Mouse (Mus musculus) erythroblast, embryonic 14.5 days (primary cell): Measurements from ENCODE around the gene Tmppe. TPM values are rescaled to one million over a fixed set of nuclear protein-coding genes. Genes with fewer than 3 reads are reported as not detected.

Source experiments
- H3K27me3 ChIP-seq: 2 replicates; pipeline ENCODE4 v1.6.1; 2012; ENCODE audit warnings: inconsistent platforms; ENCODE audit not compliant: control insufficient read depth
- H3K36me3 ChIP-seq: 2 replicates; pipeline ENCODE4 v1.6.1; 2012; ENCODE audit warnings: mild to moderate bottlenecking, inconsistent platforms; ENCODE audit not compliant: control insufficient read depth
- H3K4me1 ChIP-seq: 2 replicates; pipeline ENCODE4 v1.6.1; 2012; ENCODE audit warnings: inconsistent platforms; ENCODE audit not compliant: control insufficient read depth
- H3K4me3 ChIP-seq: replicated peaks from 2 replicates; pipeline ENCODE3; 2012; ENCODE audit warnings: moderate library complexity, mild to moderate bottlenecking, inconsistent platforms
- H3K9me3 ChIP-seq: 2 replicates; pipeline ENCODE4 v1.6.1; 2012; ENCODE audit warnings: low read length, inconsistent platforms, mixed read lengths; ENCODE audit not compliant: control insufficient read depth
- GATA1 ChIP-seq: IDR thresholded peaks from 2 replicates; pipeline ENCODE4 v1.6.1; 2012; ENCODE audit warnings: low read length, inconsistent platforms, mixed read lengths
- TAL1 ChIP-seq: IDR thresholded peaks from 3 replicates; pipeline ENCODE4 v1.6.1; 2012; ENCODE audit warnings: low read length, inconsistent platforms, mixed read lengths
- polyA plus RNA-seq: library from polyadenylated mRNA; stranded (reverse); fragments of >175 nt; gene quantifications from 2 replicates; pipeline ENCODE4 v1.2.3, GENCODE M21; 2012

Gene Tmppe
- polyA plus RNA-seq, 1 experiment: 0.02 TPM

DNA sequence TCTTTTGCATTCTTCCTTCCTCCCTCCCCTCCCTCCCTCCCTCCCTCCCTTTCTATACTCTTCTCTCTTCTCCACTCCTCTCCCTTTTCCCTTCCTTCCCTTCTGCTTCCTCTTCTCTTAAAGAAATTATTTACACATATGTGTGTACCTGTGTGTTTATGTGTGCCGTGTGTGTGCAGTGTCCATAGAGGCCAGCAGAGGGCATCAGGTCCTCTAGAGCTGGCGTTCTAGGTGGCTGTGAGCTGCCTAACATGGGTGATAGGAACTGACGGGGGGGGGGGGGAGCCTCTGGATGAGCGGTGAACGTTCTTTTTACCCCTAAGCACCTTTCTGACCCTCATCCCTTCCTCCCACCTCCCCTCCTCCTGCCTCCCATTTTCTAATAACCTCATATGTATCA lies 10.4 kb downstream of the Tmppe start:
- H3K36me3 ChIP-seq: peaks cover 42% of the 10 kb centered on the region

DNA sequence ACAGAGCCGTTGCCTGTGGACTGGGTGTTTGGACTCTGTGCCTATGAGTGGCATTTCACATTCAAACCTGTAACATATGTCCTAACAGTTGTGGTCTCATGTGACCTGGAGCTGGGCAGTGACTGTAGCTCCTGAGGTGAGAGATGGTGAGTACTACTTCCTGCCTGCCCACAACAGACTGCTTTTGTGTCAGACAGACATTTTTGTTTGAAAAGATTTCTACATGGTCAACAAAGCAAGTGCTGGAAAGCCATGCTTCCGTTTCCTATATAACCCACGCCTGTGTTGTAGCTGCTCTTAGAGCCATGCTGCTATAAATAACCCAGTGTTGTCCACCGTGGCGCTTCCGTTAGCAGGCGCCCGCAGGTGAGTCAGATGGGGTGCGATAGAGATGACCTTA lies 11.5 kb downstream of the Tmppe start:
- no peak for TF ChIP-seq TAL1
- TF ChIP-seq GATA1: no peak
- H3K4me1 ChIP-seq: peaks cover 2% of the 10 kb centered on the region; the same call in 1 of the 2 replicates
- H3K9me3 ChIP-seq: peaks cover 51% of the 10 kb centered on the region
- no peak overlapping the region for H3K4me3 ChIP-seq
- H3K36me3 ChIP-seq: peaks cover 34% of the 10 kb centered on the region
- no peaks in the 10 kb centered on the region for H3K27me3 ChIP-seq

More for the DNA sequence above, 10.4 kb downstream of the Tmppe start:
- Histone ChIP-seq H3K27me3 (no peaks in the 10 kb centered on the region), H3K9me3 (peaks cover 41% of the 10 kb centered on the region), H3K4me3 (no peak overlapping the region), H3K4me1 (peaks cover 2% of the 10 kb centered on the region; the same call in 1 of the 2 replicates)
- TF ChIP-seq TAL1 (no peak), GATA1 (no peak)

DNA sequence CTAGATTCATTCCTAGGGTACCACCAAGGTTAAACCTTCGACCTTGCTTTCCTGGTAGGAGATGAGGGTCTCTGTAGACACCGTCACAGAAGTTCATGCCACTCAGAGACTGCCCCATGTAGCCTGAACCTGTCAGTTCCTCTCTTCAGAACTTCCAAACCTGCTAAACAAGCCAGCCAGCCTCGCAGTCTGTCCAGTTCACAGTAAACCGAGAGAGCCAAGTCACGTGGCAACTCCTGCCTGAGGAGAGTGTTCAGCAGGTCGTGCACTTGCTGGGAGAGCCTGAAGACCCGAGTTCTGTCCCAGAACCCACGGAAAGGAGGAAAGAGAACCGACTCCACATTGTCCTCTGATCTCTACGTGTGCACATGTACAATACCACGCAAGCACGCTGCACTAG lies 13.0 kb downstream of the Tmppe start:
- TF ChIP-seq GATA1: no peak
- TF ChIP-seq TAL1: no peak
- Histone ChIP-seq H3K36me3 (peaks cover 26% of the 10 kb centered on the region), H3K9me3 (peaks cover 51% of the 10 kb centered on the region), H3K27me3 (no peaks in the 10 kb centered on the region), H3K4me1 (peaks cover 2% of the 10 kb centered on the region; the same call in 1 of the 2 replicates), H3K4me3 (no peak overlapping the region)

DNA sequence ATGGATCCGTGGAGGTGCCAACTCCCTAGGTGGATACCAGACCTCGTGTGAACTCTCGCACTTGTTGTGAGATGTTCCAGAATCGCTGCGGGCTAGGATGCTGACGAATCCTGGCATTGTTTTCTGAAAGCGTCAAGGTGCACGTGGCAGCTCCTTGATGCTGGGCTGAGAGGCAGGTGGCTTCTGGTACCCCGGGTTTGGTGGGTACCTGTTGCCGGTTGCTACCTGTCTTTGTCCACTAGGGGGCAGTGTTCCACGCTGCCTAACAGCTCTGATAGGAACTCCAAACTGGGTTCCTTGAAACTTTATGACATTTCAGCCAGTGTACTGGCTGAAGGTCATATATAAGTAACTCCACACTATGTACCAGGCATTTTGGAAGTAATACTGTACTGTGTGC lies 14.8 kb downstream of the Tmppe start:
- peaks cover 13% of the 10 kb centered on the region for H3K36me3 ChIP-seq
- TF ChIP-seq GATA1 (no peak), TAL1 (no peak)
- H3K9me3 ChIP-seq: peaks cover 44% of the 10 kb centered on the region
- H3K4me3 ChIP-seq: no peak overlapping the region
- peaks cover 2% of the 10 kb centered on the region; the same call in 1 of the 2 replicates for H3K4me1 ChIP-seq
- H3K27me3 ChIP-seq: no peaks in the 10 kb centered on the region

DNA sequence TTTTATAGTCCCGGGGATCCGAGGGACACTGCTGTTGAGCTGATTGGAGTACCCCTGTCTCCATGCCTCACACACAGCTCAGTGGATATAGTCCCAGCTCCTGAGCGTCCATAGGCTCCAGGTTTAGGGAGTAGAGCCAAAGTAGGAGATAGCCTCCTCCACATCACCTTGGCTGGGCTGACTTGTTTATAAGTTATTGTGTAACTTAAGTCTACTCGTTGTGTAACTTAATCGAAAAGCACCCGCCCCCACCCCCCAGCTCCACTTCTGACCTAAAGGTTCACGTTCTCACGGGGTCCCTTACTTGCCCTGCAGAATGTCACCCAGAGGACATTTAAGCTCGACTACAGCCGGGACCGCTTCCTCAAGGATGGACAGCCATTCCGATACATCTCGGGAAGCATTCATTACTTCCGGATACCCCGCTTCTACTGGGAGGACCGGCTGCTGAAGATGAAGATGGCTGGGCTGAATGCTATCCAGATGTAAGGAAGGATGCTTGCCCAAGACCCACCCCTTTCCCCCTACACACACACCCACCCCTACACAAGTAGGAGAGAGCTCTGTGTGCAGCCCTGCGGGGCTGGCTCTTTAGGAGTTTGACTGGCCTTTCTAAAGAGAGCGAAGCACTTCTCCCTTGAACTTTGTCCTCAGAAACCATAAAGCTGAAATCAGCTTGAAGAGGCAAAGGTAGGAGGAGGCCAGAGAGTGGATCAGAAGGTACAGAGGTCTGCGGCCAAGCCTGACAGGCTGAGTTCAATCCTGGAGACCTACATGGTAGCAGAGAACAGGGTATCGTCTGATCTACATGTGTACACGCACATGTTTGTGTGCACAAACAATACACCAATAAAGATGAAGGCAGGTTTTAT lies 16.0 kb downstream of the Tmppe start:
- Histone ChIP-seq H3K4me1 (peaks cover 2% of the 10 kb centered on the region; the same call in 1 of the 2 replicates), H3K9me3 (peaks cover 34% of the 10 kb centered on the region), H3K27me3 (no peaks in the 10 kb centered on the region), H3K4me3 (no peak overlapping the region), H3K36me3 (peaks cover 8% of the 10 kb centered on the region)
- no peak for TF ChIP-seq GATA1
- no peak for TF ChIP-seq TAL1

DNA sequence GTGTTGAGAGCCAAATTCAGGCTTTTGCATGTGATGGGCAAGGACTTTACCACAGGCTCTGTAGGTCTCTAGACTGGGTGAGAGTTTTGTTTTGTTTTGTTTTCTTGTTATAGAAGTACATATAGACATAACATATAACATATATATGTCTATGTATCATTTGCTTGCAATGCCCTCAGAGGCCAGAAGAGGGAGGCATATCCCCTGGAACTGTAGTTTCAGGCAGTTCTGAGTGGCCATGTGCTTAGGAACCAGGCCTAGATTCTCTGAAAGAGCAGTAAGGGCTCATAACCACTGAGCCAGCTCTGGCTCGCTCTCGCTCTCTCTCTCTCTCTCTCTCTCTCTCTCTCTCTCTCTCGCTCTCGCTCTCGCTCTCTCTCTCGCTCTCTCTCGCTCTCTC lies 17.3 kb downstream of the Tmppe start:
- Histone ChIP-seq H3K9me3 (peaks cover 24% of the 10 kb centered on the region), H3K4me1 (peaks cover 2% of the 10 kb centered on the region; the same call in 1 of the 2 replicates), H3K27me3 (no peaks in the 10 kb centered on the region), H3K36me3 (peaks cover 3% of the 10 kb centered on the region), H3K4me3 (no peak overlapping the region)
- TF ChIP-seq GATA1: no peak
- no peak for TF ChIP-seq TAL1

DNA sequence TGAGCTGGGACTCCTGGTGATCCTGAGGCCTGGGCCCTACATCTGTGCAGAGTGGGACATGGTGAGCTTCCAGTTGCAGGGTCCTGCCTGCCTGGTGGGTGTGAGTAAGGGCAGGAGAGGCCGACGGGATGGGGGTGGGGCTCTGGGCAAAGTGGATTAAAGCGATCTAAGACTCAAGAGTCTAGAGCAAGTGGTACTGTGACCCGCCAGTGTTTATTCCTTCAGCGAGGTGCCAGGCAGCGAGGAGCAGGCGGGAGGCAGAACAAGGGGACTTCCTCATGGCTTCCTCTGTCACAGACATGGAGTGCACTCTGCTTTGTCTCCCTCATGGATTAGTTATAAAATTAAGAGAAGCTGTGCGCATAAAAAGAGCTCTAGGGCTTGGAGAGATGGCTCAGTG lies 19.5 kb downstream of the Tmppe start:
- TF ChIP-seq TAL1: no peak
- TF ChIP-seq GATA1: no peak
- Histone ChIP-seq H3K27me3 (no peaks in the 10 kb centered on the region), H3K36me3 (peaks cover under 1% of the 10 kb centered on the region; the same call in 1 of the 2 replicates), H3K4me3 (no peak overlapping the region), H3K9me3 (peaks cover 11% of the 10 kb centered on the region), H3K4me1 (no peaks in the 10 kb centered on the region)

DNA sequence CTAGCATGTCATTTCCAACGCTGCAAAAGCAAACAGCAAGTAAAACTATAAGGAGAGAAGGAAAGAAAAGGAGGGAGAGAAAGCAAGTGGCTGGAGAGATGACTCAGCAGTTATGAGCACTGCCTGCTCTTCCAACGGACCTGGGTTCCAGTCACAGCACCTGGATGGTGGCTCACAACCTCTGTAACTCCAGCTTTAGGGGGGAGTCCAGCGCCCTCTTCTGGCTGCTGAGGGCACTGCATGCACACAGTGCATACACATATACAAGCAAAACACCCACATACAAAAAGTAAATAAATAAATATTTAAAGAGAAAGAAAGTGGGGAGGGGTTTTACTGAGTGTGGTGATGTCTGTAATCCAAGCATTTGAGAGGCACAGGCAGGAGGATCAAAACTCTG lies 20.1 kb downstream of the Tmppe start:
- peaks cover 17% of the 10 kb centered on the region for H3K9me3 ChIP-seq
- TF ChIP-seq TAL1 (no peak), GATA1 (no peak)
- no peak overlapping the region for H3K4me3 ChIP-seq
- H3K27me3 ChIP-seq: no peaks in the 10 kb centered on the region
- peaks cover 5% of the 10 kb centered on the region for H3K36me3 ChIP-seq
- no peaks in the 10 kb centered on the region for H3K4me1 ChIP-seq

DNA sequence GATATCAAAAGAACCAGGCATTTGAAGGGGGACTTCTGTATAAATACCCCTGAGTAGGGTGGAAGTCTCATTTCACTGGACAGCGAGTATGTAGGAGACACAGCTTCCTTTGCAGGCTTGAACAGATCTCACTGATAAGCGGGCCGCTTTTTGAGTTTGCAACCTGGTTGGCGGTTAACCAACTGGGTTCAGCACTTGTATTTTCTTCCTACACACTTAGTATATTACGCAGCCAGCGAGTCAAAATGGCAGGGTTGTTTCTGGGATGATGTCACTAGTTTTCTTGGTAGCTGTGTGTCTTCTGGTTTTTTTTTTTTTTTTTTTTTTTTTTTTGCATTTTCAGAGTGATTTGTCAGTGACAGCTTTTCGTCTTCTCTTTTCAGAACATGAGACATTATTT lies 20.9 kb downstream of the Tmppe start:
- Histone ChIP-seq H3K4me3 (no peak overlapping the region), H3K9me3 (peaks cover 13% of the 10 kb centered on the region), H3K27me3 (no peaks in the 10 kb centered on the region), H3K36me3 (peaks cover 5% of the 10 kb centered on the region), H3K4me1 (no peaks in the 10 kb centered on the region)
- TF ChIP-seq GATA1: no peak
- TF ChIP-seq TAL1: no peak
